Mouse (Mus musculus) ES-Bruce4 (cell line): ENCODE measurements around the gene Foxl1.

Experiments
- CTCF ChIP-seq: IDR thresholded peaks from one replicate; pipeline ENCODE4 v1.8.1; 2011; ENCODE audit warnings: low read depth, low read length
- EP300 ChIP-seq: IDR thresholded peaks from 2 replicates; pipeline ENCODE4 v1.6.1; 2011; ENCODE audit warnings: low read depth, low read length; ENCODE audit not compliant: insufficient read depth
- POLR2A ChIP-seq: IDR thresholded peaks from one replicate; pipeline ENCODE4 v1.8.1; 2011; ENCODE audit warnings: low read length; ENCODE audit not compliant: insufficient read depth

DNA sequence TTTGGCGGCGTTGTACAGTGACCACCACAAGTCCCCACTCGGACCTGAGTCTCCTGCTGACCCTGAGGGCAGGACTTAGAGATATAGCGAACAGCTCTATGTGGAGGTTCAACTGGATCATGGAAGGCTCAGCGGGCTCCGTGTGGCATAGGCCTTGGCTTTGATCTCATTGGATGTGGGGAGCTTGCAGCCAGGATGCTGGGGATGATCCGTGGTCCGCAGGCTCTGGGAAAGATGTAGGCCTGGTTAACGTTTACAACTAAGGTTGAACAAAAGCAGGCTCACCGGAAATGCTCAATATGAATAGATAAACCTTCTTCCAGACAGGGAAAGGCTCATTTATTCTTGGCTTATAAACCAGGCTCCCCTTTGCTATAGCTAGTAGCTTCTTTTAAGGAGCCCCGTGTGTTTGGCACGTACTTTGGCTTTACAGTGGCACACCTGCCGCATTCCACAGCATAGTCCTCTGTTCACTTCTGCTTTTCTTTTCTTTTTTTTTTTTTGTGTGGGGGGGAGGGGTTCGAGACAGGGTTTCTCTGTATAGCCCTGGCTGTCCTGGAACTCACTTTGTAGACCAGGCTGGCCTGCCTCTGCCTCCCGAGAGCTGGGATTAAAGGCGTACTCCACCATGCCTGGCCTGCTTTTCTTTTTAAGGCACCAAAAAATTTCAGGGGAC lies 1.7 kb downstream of the Foxl1 start:
- TF ChIP-seq POLR2A (no peak), CTCF (no peak), EP300 (no peak)
